ENCODE assay signal across 8 mouse cellular contexts in genomic region chr12:83342875-83343185, GRCm38 (mm10).
DNase-seq lines count a peak whose midpoint lies in the region; ATAC-seq and TF ChIP-seq lines count a peak whose summit lies in the region.

No protein-coding gene starts in this region.

- ATAC-seq in hindbrain, embryonic 16.5 days = no peak

- no peak for TF ChIP-seq CTCF in heart, adult 2 months (IDR thresholded peaks at IDR 0.05)

- H3K4me3 ChIP-seq in heart, adult 2 months = no peak overlapping the region
- no peak overlapping the region for H3K4me3 ChIP-seq in heart, embryonic 10.5 days
- H3K4me3 ChIP-seq in hindbrain, embryonic 16.5 days (ENCODE audit: low read length) = no peak overlapping the region
- H3K4me3 ChIP-seq in limb, embryonic 10.5 days = no peak overlapping the region

- H3K27ac ChIP-seq in heart, adult 2 months = no peak overlapping the region; the same call in 1 of the 2 replicates
- no peak overlapping the region; the same call in 1 of the 2 replicates for H3K27ac ChIP-seq in heart, embryonic 10.5 days
- peak overlapping the region; percentile 76 for H3K27ac ChIP-seq in hindbrain, embryonic 16.5 days (ENCODE audit: low read depth, low read length)
- H3K27ac ChIP-seq in limb, embryonic 10.5 days = no peak overlapping the region

- H3K9me3 ChIP-seq in heart, embryonic 10.5 days = no peaks in the 10 kb centered on the region
- no peaks in the 10 kb centered on the region for H3K9me3 ChIP-seq in hindbrain, embryonic 16.5 days (ENCODE audit: control insufficient read depth, low read length)
- no peaks in the 10 kb centered on the region for H3K9me3 ChIP-seq in limb, embryonic 10.5 days (replicated peaks)

- H3K79me2 ChIP-seq in heart, adult 2 months (replicated peaks; ENCODE audit: control insufficient read depth, insufficient read depth, low read length) = no peaks in the 10 kb centered on the region

- H3K27me3 ChIP-seq in heart, adult 2 months (ENCODE audit: control insufficient read depth, insufficient read depth, low read length) = no peaks in the 10 kb centered on the region
- no peaks in the 10 kb centered on the region for H3K27me3 ChIP-seq in heart, embryonic 10.5 days (ENCODE audit: insufficient read depth, poor library complexity, severe bottlenecking)
- H3K27me3 ChIP-seq in hindbrain, embryonic 16.5 days (replicated peaks; ENCODE audit: control insufficient read depth, insufficient read depth, low read length) = no peaks in the 10 kb centered on the region
- no peaks in the 10 kb centered on the region; the same call in 1 of the 2 replicates for H3K27me3 ChIP-seq in limb, embryonic 10.5 days (ENCODE audit: low read depth, poor library complexity, severe bottlenecking)

- H3K9ac ChIP-seq in heart, adult 2 months (ENCODE audit: low read depth, low read length) = no peak overlapping the region
- no peak overlapping the region for H3K9ac ChIP-seq in hindbrain, embryonic 16.5 days (ENCODE audit: low read depth, low read length)

- peaks cover 8% of the 10 kb centered on the region for H3K4me1 ChIP-seq in heart, adult 2 months (ENCODE audit: control insufficient read depth, insufficient read depth, low read length)
- H3K4me1 ChIP-seq in heart, embryonic 10.5 days = peaks cover 43% of the 10 kb centered on the region
- H3K4me1 ChIP-seq in hindbrain, embryonic 16.5 days (ENCODE audit: control insufficient read depth, insufficient read depth, low read depth, low read length) = peaks cover 21% of the 10 kb centered on the region
- H3K4me1 ChIP-seq in limb, embryonic 10.5 days = peaks cover 14% of the 10 kb centered on the region

- WGBS in heart, adult 2 months = 11% methylated on average over 4 of the region's 4 CpGs
- WGBS in heart, embryonic 10.5 days = 56% methylated on average over 4 of the region's 4 CpGs
- WGBS in hindbrain, embryonic 16.5 days = 52% methylated on average over 4 of the region's 4 CpGs
- WGBS in limb, embryonic 10.5 days = 62% methylated on average over 4 of the region's 4 CpGs

- no peak for TF ChIP-seq EP300 in heart, adult 2 months (IDR thresholded peaks at IDR 0.05; ENCODE audit: insufficient read depth, low read depth, low read length)

- no peak for TF ChIP-seq POLR2A in heart, adult 2 months (IDR thresholded peaks at IDR 0.05; ENCODE audit: insufficient read depth, low read depth, low read length)

- DNase-seq in heart, adult 2 months = peak; percentile 45 to 54
- no peak for DNase-seq in heart, embryonic 10.5 days (ENCODE audit: low spot score)
- peak; percentile 91 to 93 for DNase-seq in cerebellum, postnatal 10 days
- peak; percentile 27 to 33 for DNase-seq in left cerebral cortex, adult 18-20 months (ENCODE audit: low spot score in 2 of 2)
- DNase-seq in limb, embryonic 10.5 days (ENCODE audit: low spot score) = no peak
- DNase-seq in ovary, postnatal 10 days (ENCODE audit: low spot score) = no peak
- DNase-seq in B cell, adult 2 months = no peak

- no peaks in the 10 kb centered on the region for H3K36me3 ChIP-seq in heart, adult 2 months (ENCODE audit: control insufficient read depth, insufficient read depth, low read length)
- H3K36me3 ChIP-seq in heart, embryonic 10.5 days = peaks cover 9% of the 10 kb centered on the region; the same call in 1 of the 2 replicates
- no peaks in the 10 kb centered on the region for H3K36me3 ChIP-seq in hindbrain, embryonic 16.5 days (ENCODE audit: control insufficient read depth, insufficient read depth, low read length)
- no peaks in the 10 kb centered on the region for H3K36me3 ChIP-seq in limb, embryonic 10.5 days

- intact Hi-C loops in heart, adult 2 months (cut with DNase I) = no loop called here

- no peak overlapping the region for H3K4me2 ChIP-seq in hindbrain, embryonic 16.5 days (ENCODE audit: low read length)

Comparison
In these comparisons a context has a peak if more than half of its experiments do, and no peak if none do; other contexts are left out.
1. DNase-seq: peak in heart, adult 2 months (2 of 2), cerebellum, postnatal 10 days (2 of 2) and left cerebral cortex, adult 18-20 months (2 of 2); none in heart, embryonic 10.5 days (single experiment), limb, embryonic 10.5 days (single experiment), ovary, postnatal 10 days (single experiment) and B cell, adult 2 months (0 of 2).